Mouse (Mus musculus): ENCODE data around the gene Snd1.

Gene Snd1

GRCm38 (mm10) chr6:28834046-28834445 lies 359.1 kb downstream of the Snd1 start:
- DNase-seq (ENCODE audit: low read depth, low spot score): no peak

GRCm38 (mm10) chr6:28836600-28836999 lies 361.7 kb downstream of the Snd1 start:
- no peak for DNase-seq (ENCODE audit: low read depth, low spot score)

- no peak for DNase-seq (ENCODE audit: low read depth, low spot score)
Measured at GRCm38 (mm10) chr6:28841569-28841968, 366.6 kb downstream of the Snd1 start.

GRCm38 (mm10) chr6:28842375-28843276 lies 367.7 kb downstream of the Snd1 start:
- DNase-seq (ENCODE audit: low read depth, low spot score): no peak

- DNase-seq (ENCODE audit: low read depth, low spot score): no peak
Measured at GRCm38 (mm10) chr6:28845610-28846009, 370.7 kb downstream of the Snd1 start.

GRCm38 (mm10) chr6:28847616-28848015 lies 372.7 kb downstream of the Snd1 start:
- DNase-seq (ENCODE audit: low read depth, low spot score): no peak

- DNase-seq (ENCODE audit: low read depth, low spot score): no peak
Measured at GRCm38 (mm10) chr6:28848285-28848794, 373.4 kb downstream of the Snd1 start.

- DNase-seq (ENCODE audit: low read depth, low spot score): no peak
Measured at GRCm38 (mm10) chr6:28848891-28849290, 374.0 kb downstream of the Snd1 start.

- DNase-seq (ENCODE audit: low read depth, low spot score): no peak
Measured at GRCm38 (mm10) chr6:28849317-28849716, 374.4 kb downstream of the Snd1 start.

GRCm38 (mm10) chr6:28850326-28850900 lies 375.5 kb downstream of the Snd1 start:
- DNase-seq (ENCODE audit: low read depth, low spot score): no peak

- no peak for DNase-seq (ENCODE audit: low read depth, low spot score)
Measured at GRCm38 (mm10) chr6:28852342-28852741, 377.4 kb downstream of the Snd1 start.

- no peak for DNase-seq (ENCODE audit: low read depth, low spot score)
Measured at GRCm38 (mm10) chr6:28853164-28853563, 378.2 kb downstream of the Snd1 start.

- no peak for DNase-seq (ENCODE audit: low read depth, low spot score)
Measured at GRCm38 (mm10) chr6:28853654-28854053, 378.7 kb downstream of the Snd1 start.

- no peak for DNase-seq (ENCODE audit: low read depth, low spot score)
Measured at GRCm38 (mm10) chr6:28854598-28854997, 379.7 kb downstream of the Snd1 start.

- DNase-seq (ENCODE audit: low read depth, low spot score): no peak
Measured at GRCm38 (mm10) chr6:28855442-28855841, 380.5 kb downstream of the Snd1 start.

GRCm38 (mm10) chr6:28856789-28857188 lies 381.9 kb downstream of the Snd1 start:
- no peak for DNase-seq (ENCODE audit: low read depth, low spot score)

- DNase-seq (ENCODE audit: low read depth, low spot score): no peak
Measured at GRCm38 (mm10) chr6:28857198-28858180, 382.6 kb downstream of the Snd1 start.

- no peak for DNase-seq (ENCODE audit: low read depth, low spot score)
Measured at GRCm38 (mm10) chr6:28859094-28859493, 384.2 kb downstream of the Snd1 start.

- DNase-seq (ENCODE audit: low read depth, low spot score): no peak
Measured at GRCm38 (mm10) chr6:28860450-28860849, 385.5 kb downstream of the Snd1 start.

- no peak for DNase-seq (ENCODE audit: low read depth, low spot score)
Measured at GRCm38 (mm10) chr6:28860922-28861321, 386.0 kb downstream of the Snd1 start.

GRCm38 (mm10) chr6:28862304-28862703 lies 387.4 kb downstream of the Snd1 start:
- no peak for DNase-seq (ENCODE audit: low read depth, low spot score)

- no peak for DNase-seq (ENCODE audit: low read depth, low spot score)
Measured at GRCm38 (mm10) chr6:28864684-28865083, 389.7 kb downstream of the Snd1 start.
